Mouse (Mus musculus) intestine, embryonic 16.5 days (tissue): ENCODE results near the gene Tns1. TPM values are rescaled to one million over a fixed set of nuclear protein-coding genes. Genes with fewer than 3 reads are reported as not detected.

Source experiments
- ATAC-seq: fragments of 200-750 bp; cut with Nextera tagmentation; 2 replicates; pipeline ENCODE4 v1.8.0; 2017; ENCODE audit warnings: moderate TSS enrichment, moderate library complexity
- H3K27ac ChIP-seq: fragments of 300-500 bp; sonication (generic); 2 replicates; pipeline ENCODE4 v1.5.1; 2014; ENCODE audit warnings: mild to moderate bottlenecking, low read length
- H3K27me3 ChIP-seq: fragments of 300-500 bp; sonication (generic); replicated peaks from 2 replicates; pipeline ENCODE4 v1.6.1; 2014; ENCODE audit warnings: low read length, control low read depth, mixed read lengths; ENCODE audit not compliant: control insufficient read depth, insufficient read depth
- H3K36me3 ChIP-seq: fragments of 300-500 bp; sonication (generic); 2 replicates; pipeline ENCODE4 v1.6.1; 2014; ENCODE audit warnings: low read length, control low read depth; ENCODE audit not compliant: control insufficient read depth, insufficient read depth
- H3K4me1 ChIP-seq: fragments of 300-500 bp; sonication (generic); 2 replicates; pipeline ENCODE4 v1.6.1; 2014; ENCODE audit warnings: low read length, control low read depth, mixed read lengths; ENCODE audit not compliant: control insufficient read depth, insufficient read depth
- H3K4me2 ChIP-seq: fragments of 300-500 bp; sonication (generic); 2 replicates; pipeline ENCODE4 v1.6.1; 2014; ENCODE audit warnings: low read depth, low read length, control low read depth
- H3K4me3 ChIP-seq: fragments of 300-500 bp; sonication (generic); 2 replicates; pipeline ENCODE4 v1.5.1; 2014; ENCODE audit warnings: mild to moderate bottlenecking, low read length
- H3K9ac ChIP-seq: fragments of 300-500 bp; sonication (generic); 2 replicates; pipeline ENCODE4 v1.6.1; 2014; ENCODE audit warnings: low read depth, low read length
- H3K9me3 ChIP-seq: fragments of 300-500 bp; sonication (generic); 2 replicates; pipeline ENCODE4 v1.6.1; 2016; ENCODE audit warnings: low read length, control low read depth; ENCODE audit not compliant: control insufficient read depth
- WGBS: fragments of 180-500 bp; shearing (Covaris S2); extraction: QIAGEN DNeasy Blood & Tissue Kit; methylation state at CpG from one replicate; pipeline ENCODE4 v1.1.7; 2014; 5-methylcytosine and 5-hydroxymethylcytosine counted together
- polyA plus RNA-seq: library from polyadenylated mRNA; unstranded; fragments of >200 nt; fragmentation: Nextera tagmentation; extraction: Ambion mirVana; gene quantifications from 2 replicates; pipeline ENCODE4 v1.2.1, GENCODE M21; 2015

Gene Tns1
- polyA plus RNA-seq, 1 experiment from 2014 or later = 20.2 TPM

DNA sequence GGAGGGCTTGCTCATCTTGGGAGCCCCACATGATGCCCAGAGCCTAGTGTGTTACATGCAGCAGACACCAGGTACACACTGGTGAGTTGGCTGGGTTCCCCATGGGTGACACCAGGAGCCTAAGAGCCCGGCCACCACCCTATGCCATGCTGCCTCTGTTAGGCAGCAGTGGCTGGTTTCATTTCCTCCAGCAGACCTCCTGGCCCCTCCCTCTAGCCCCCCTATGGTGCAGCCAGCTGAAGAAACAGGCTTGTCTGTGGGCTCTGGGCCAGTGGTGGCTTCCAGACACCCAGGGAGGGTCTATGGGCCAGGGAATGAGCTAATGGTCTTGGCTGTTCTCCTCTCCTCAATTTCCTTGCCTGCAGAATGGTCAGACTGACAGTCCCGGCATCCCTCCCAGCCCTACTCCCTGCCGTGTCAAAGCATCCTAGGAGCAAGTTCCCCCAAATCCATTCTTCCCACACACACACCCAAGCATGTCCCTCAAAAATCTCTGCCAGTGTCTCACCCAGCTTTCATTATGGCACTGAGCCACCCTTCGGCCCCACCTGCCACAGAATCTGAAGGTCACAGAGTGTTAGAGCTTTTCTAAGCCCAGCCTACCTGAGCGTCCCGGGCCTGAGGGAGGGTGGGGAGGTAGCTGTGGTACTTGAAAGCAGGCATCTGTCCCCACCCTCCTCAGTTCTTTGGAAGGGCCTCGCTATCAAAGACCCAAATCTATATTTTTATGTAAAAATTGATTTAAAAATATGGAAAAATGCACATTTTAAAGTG is 29.6 kb downstream of the Tns1 start:
- Histone ChIP-seq H3K4me1 (peaks cover 36% of the 10 kb centered on the region), H3K4me2 (no peak overlapping the region), H3K27me3 (peaks cover 12% of the 10 kb centered on the region; the same call in 1 of the 2 replicates), H3K9me3 (no peaks in the 10 kb centered on the region), H3K4me3 (no peak overlapping the region), H3K27ac (no peak overlapping the region), H3K36me3 (no peaks in the 10 kb centered on the region), H3K9ac (no peak overlapping the region)
- ATAC-seq = no peak
- WGBS = 48% methylated on average over 7 of the region's 7 CpGs

DNA sequence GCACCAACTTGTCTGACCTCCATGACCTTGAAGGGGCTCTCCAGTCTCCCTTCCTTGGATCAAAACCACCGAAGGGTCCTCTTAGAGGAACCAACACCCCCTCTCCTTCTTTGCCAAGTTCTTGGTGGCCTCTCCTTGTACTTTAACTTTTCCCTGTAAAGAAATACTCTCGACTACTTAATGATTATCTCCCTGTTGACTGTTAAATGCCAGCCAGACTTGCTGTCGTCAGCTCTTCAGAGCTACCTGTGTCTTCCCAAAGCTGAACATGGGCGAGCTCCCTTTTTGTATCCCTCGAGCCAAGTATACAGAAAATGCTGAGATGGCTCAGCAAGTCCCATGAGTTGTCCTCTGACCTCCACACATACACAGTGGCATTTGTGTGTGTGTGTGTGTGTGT is 30.8 kb downstream of the Tns1 start:
- Histone ChIP-seq H3K9me3 (no peaks in the 10 kb centered on the region), H3K27ac (no peak overlapping the region), H3K9ac (no peak overlapping the region), H3K4me3 (no peak overlapping the region), H3K4me2 (no peak overlapping the region), H3K36me3 (no peaks in the 10 kb centered on the region), H3K27me3 (peaks cover 12% of the 10 kb centered on the region; the same call in 1 of the 2 replicates), H3K4me1 (peaks cover 28% of the 10 kb centered on the region)
- no peak for ATAC-seq
- 77% methylated on average over 5 of the region's 5 CpGs for WGBS

DNA sequence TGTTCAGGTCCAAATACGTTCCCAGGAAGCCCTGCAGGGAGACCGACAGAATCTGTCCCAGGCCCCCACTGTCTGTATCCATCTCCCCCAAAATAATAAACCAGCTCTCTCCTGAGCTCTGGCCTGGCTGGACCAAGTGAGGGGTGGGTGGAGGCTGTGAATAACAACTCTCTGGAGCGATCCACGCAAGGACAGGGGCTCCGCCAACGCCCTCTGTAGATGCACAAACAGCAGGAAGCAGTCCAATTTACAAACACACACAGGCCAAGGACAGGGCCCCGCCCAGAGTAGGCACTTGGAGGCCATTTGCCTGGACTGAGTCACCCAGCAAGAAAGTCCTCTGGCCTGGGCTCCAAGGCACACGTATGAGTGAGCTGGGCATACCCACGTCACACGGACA is 32.0 kb downstream of the Tns1 start:
- peak; percentile 18 for ATAC-seq
- H3K4me3 ChIP-seq = no peak overlapping the region
- H3K9me3 ChIP-seq = no peaks in the 10 kb centered on the region
- peaks cover 21% of the 10 kb centered on the region for H3K4me1 ChIP-seq
- 56% methylated on average over 10 of the region's 10 CpGs for WGBS
- H3K9ac ChIP-seq = peak overlapping the region; percentile 8; the same call in 1 of the 2 replicates
- H3K36me3 ChIP-seq = no peaks in the 10 kb centered on the region
- H3K27me3 ChIP-seq = peaks cover 8% of the 10 kb centered on the region; the same call in 1 of the 2 replicates
- peak overlapping the region; percentile 68 for H3K27ac ChIP-seq
- H3K4me2 ChIP-seq = no peak overlapping the region

DNA sequence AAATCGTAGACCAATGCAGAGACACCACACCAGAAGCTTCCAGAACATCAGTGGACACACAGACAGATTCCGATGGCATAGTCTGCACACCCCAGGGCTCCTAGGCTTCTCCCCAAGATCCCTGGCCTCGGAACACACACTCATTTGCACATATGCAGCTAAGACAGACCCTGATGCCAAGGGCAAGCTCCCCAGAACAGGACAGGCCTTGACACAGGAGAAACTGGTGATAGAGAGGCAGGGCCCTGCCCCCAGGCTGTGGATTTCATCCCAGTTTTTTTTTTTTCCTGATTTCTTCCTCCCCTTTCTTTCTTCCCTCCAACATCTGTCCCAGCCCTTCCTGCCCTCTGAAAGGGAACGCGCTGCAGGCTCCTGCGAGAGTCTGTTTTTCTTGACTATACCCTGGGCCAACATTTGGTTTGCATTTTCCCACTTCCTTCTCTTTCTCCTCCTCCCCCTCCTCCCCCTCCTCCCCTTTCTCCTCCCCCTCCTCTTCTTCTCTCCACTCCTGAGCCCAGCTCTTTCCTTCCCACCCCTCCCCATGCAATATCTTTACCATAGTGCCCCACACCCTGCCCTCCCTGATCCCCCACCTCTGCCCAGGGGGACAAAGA is 32.5 kb downstream of the Tns1 start:
- H3K27me3 ChIP-seq = peaks cover 6% of the 10 kb centered on the region; the same call in 1 of the 2 replicates
- no peak overlapping the region for H3K4me3 ChIP-seq
- peak; percentile 42 for ATAC-seq
- 38% methylated on average over 6 of the region's 6 CpGs for WGBS
- peak overlapping the region; percentile 52 for H3K9ac ChIP-seq
- H3K27ac ChIP-seq = peak overlapping the region; percentile 80
- H3K4me1 ChIP-seq = peaks cover 21% of the 10 kb centered on the region
- peak overlapping the region; percentile 48; the same call in 1 of the 2 replicates for H3K4me2 ChIP-seq
- H3K9me3 ChIP-seq = no peaks in the 10 kb centered on the region
- no peaks in the 10 kb centered on the region for H3K36me3 ChIP-seq

DNA sequence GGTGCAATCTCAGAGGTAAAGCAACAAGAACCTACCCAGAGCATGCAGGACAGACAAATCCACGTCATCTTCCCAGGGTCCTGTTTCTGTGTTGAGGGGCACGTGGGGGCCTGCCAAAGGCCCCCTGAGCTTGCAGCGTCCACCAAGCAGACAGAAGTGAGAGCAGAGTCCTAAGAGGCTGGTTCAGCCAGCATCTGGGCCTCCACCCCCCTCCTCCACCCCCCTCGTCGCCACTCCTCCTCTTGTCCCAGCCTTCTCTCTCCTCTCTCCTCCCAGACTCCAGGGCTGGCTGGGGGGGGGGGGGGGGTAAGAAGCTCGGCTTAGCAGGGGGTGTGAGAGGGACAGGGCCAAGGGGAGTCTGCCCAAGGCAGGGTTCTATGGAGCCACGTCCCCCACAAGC is 33.1 kb downstream of the Tns1 start:
- peaks cover 21% of the 10 kb centered on the region for H3K4me1 ChIP-seq
- peak overlapping the region; percentile 52 for H3K9ac ChIP-seq
- WGBS = 25% methylated on average over 7 of the region's 7 CpGs
- peak; percentile 54; the same call in 1 of the 2 replicates for ATAC-seq
- H3K27me3 ChIP-seq = peaks cover 2% of the 10 kb centered on the region; the same call in 1 of the 2 replicates
- no peaks in the 10 kb centered on the region for H3K36me3 ChIP-seq
- peak overlapping the region; percentile 80 for H3K27ac ChIP-seq
- H3K9me3 ChIP-seq = no peaks in the 10 kb centered on the region
- peak overlapping the region; percentile 38 for H3K4me3 ChIP-seq
- H3K4me2 ChIP-seq = peak overlapping the region; percentile 48

DNA sequence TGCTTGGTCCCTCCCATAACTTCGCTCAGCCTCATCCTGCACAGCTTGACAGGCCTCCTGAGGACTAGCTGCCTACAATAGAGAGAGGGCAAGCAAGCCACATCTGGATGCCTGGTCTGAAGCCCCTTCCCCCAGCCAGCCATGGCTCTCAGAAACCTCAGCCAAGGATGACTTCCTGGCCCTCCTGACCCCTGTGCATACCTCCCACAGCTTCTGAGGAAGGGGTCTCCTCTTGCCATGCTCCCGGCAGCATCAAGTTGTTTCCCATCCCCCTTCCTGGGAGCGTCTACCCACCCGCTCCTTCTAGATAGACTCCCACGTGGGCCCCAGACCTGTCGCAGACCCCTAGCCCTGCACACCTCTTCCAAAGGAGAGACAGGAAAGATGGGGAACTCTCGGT is 33.9 kb downstream of the Tns1 start:
- WGBS = 40% methylated on average over 7 of the region's 7 CpGs
- peaks cover 21% of the 10 kb centered on the region for H3K4me1 ChIP-seq
- ATAC-seq = no peak
- H3K4me3 ChIP-seq = peak overlapping the region; percentile 38
- H3K4me2 ChIP-seq = peak overlapping the region; percentile 48
- no peaks in the 10 kb centered on the region for H3K9me3 ChIP-seq
- no peak overlapping the region; the same call in 1 of the 2 replicates for H3K27ac ChIP-seq
- H3K36me3 ChIP-seq = no peaks in the 10 kb centered on the region
- peak overlapping the region; percentile 52 for H3K9ac ChIP-seq
- H3K27me3 ChIP-seq = peaks cover 2% of the 10 kb centered on the region; the same call in 1 of the 2 replicates

DNA sequence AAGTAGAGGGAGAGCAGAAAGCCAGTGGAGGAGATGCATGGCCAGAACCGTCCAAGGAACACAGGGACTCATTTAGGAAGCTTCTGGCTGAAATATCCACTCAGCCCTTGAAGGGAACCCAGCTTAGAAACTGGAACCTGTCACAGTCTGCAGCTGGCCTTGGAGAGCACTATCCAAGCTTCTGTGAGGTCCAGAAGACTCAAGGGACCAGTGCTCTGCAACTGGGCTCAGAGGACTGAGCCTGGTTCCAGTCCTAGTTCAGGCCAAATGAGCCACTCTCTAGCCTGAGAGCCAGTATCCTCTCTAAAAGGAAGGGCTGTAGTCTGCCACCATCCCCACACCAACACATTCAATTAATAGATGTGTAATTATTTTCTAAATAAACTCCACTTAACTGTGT is 35.7 kb downstream of the Tns1 start:
- Histone ChIP-seq H3K4me1 (peaks cover 21% of the 10 kb centered on the region), H3K9ac (no peak overlapping the region), H3K27ac (no peak overlapping the region), H3K4me3 (no peak overlapping the region), H3K4me2 (no peak overlapping the region), H3K36me3 (no peaks in the 10 kb centered on the region), H3K9me3 (no peaks in the 10 kb centered on the region), H3K27me3 (no peaks in the 10 kb centered on the region)
- 87% methylated on average over 1 of the region's 1 CpGs for WGBS
- ATAC-seq = no peak

DNA sequence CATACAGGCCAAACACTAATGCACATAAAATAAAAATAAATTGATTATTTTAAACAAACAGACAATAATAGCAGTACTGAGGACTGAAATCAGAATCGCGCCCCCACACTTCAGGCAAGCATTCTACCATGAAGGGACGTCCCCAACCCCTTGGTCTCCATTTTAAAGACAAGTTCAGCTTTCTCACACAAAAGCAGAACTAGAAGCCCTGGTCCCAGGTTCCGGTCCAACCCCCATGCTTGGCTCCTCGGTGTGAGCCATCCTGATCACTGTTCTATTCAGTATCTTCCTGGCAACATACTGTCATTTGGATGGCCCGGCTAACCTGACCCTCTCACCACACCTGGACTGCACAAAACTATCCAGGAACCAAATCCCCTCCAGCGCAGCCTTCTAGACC is 38.7 kb downstream of the Tns1 start:
- no peak overlapping the region for H3K4me3 ChIP-seq
- H3K36me3 ChIP-seq = no peaks in the 10 kb centered on the region
- H3K27me3 ChIP-seq = no peaks in the 10 kb centered on the region
- peaks cover 12% of the 10 kb centered on the region for H3K4me1 ChIP-seq
- no peak overlapping the region for H3K4me2 ChIP-seq
- ATAC-seq = no peak
- no peak overlapping the region for H3K9ac ChIP-seq
- H3K9me3 ChIP-seq = no peaks in the 10 kb centered on the region
- H3K27ac ChIP-seq = no peak overlapping the region
- 91% methylated on average over 7 of the region's 7 CpGs for WGBS

DNA sequence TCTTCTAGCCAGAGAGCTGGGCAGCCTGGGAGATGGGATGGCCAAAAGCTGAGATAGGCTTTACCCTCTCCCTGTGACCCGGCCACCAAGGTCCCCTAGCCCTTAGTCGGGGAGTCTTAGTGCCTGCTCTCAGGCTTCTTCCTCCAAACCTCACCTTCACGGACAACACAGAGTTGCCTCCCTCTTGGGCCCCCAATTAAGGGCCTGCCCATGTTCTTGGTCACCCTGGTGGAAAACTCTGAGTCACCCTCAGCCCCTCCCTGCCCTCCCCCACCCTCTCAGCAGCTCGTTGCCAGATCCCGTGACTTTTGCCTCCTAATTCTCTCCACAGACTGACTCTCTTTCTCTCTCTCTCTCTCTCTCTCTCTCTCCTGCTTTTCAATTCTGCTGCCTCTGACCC is 39.5 kb downstream of the Tns1 start:
- no peak overlapping the region for H3K9ac ChIP-seq
- ATAC-seq = peak; percentile 9; the same call in 1 of the 2 replicates
- no peaks in the 10 kb centered on the region for H3K36me3 ChIP-seq
- H3K27ac ChIP-seq = no peak overlapping the region
- peaks cover 12% of the 10 kb centered on the region for H3K4me1 ChIP-seq
- no peak overlapping the region for H3K4me2 ChIP-seq
- H3K4me3 ChIP-seq = no peak overlapping the region
- WGBS = 35% methylated on average over 5 of the region's 5 CpGs
- H3K27me3 ChIP-seq = no peaks in the 10 kb centered on the region
- H3K9me3 ChIP-seq = no peaks in the 10 kb centered on the region
